Mouse (Mus musculus) skeletal muscle tissue, adult 2 months (tissue): ENCODE measurements around the gene Glt1d1.
"Not testable (repeated sequence)": the region's sequence is repeated elsewhere in the genome, so short reads cannot be mapped to it uniquely, and the experiment has no call there.

Experiments used
- DNase-seq: peaks from one replicate; pipeline ENCODE4 v3.0.0-alpha.2; 2012; ENCODE audit warnings: low read depth, low spot score

The Glt1d1 gene

DNA sequence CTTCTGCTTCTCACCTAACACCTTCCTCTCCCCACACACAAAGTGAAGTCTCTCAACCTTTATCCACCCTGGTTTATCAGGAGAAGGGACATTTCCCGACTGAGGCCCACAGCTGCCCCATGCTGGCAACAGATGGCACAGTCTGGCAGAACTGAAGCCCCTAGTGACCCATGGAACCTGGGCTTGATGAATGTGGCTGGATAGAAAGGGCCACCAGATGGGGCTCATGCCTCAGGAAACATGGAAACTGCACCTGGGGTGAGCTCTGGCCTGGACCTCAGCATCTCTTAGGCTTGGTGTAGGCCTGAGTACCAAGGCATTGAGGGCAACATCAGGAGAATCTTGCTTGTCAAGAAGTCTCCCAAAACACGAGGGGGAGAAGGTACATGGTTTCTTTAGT, 66.5 kb downstream of the Glt1d1 start:
- DNase-seq, result no peak

DNA sequence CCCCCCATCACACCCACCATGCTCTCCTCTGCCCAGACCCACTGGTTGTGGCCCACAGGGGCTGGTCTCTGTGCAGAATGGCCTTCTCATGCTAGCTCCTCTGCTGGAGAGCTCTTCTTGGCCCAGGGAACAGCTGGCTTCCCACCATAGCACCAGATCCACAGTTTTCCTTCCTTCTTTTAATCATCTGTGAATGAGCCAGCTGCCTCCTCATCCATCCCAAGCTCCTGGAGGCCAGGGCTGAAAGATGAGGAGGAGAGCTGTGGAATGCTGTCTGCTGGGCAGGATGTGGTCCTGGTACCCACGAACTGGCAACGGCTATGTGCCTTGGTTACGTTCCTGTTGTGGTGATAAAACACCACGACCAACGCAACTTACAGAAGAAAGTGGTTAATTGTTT, 67.6 kb downstream of the Glt1d1 start:
- no peak for DNase-seq

DNA sequence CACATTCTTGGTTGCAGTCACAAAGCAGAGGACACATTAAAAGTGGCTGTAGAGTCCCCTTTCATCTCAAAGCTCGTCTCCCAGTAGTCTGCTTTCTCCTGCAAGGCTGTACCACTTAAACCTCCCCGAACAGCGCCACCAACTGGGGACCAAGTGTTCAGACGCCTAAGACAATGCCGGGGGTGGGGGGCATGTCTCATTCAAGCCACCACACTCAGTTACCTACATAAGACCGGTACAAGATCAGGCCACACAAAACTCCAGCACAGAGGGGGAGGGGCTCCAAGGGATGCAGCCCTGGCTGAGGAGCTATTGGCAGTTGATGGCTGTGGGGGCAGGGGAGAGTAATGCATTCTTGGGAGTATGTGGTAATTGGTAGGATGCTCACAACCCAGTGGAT, 68.1 kb downstream of the Glt1d1 start:
- DNase-seq, result no peak

DNA sequence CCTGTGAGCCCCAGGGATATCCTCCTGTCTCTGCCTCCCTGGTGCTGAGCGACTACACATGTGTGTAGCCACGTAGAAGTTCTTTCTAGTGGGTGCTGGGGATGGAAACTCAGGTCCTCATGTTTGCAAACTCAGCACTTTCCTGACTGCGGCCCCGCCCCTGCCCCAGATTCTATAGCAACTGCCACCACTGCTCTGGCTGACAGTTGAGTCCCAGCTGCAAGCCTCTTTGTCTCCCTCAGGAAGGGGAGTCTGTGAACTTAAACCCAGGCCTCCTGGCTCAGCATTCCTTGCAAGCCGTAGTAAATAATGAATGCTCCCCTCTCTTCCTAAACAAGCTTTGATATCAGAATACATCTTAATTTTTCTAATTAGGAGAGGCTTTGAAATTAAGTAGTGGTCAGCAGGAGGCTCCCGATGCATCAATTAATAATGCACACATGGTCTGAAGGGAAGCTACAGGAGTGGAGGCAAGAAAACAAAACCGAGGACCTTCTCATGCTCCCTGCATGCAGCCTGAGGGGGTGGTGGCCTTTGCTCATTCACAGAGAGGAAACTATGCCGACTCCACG, 71.6 kb downstream of the Glt1d1 start:
- no peak for DNase-seq

DNA sequence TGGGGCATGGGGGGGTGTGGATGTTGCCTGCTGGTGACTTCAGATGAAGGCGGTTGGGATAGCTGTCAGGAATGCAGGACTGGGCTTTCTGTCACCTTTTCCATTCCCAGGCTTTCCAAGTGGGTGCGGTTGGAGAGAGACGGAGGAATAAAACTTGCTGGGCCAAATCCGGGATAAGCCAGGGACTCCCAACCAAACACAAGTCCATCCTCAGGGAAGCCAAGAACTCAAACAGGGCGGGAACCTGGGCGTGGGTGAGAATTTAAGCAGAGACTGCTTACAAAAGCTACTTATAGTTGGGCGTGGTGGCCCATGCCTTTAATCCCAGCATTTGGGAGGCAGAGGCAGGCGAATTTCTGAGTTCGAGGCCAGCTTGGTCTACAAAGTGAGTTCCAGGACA, 73.2 kb downstream of the Glt1d1 start:
- no peak for DNase-seq

DNA sequence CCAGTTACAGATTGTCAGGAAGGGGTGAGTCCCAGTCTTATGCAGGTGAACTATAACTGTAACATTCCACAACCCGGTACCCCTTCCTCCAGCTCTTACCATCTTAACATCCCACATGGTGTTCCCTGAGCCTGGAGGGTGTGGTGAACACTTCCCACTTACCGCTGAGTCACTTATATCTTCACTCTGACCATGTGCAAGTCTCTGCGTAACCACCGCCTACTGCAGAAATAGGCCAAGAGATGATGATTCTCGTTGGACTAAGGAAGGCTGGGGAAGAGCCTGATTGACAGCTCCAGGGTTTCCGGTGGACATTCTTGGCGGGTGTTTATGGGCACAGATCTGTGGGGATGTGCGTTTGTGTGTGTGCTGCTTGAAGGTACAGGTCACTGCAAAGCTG, 73.9 kb downstream of the Glt1d1 start:
- no peak for DNase-seq

DNA sequence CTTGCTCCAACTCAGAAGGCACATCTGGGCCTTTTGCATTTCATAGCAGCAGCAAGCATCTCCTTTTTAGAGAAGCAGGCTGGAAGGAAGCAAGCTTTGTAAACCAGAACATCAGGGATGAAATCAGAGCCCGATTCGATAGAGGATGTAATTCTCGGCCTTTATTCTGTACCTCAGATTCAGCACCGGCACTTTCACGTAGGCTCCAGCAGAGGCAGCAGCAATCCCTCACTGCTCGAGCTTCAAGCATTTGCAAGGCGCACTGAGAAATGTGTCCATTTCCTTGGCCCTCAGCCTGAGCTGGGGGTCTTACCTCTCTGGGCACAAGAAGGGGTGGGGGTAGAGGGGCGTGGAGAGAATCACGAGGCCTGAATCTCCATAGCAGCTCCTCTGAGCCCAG, 76.1 kb downstream of the Glt1d1 start:
- no peak for DNase-seq

DNA sequence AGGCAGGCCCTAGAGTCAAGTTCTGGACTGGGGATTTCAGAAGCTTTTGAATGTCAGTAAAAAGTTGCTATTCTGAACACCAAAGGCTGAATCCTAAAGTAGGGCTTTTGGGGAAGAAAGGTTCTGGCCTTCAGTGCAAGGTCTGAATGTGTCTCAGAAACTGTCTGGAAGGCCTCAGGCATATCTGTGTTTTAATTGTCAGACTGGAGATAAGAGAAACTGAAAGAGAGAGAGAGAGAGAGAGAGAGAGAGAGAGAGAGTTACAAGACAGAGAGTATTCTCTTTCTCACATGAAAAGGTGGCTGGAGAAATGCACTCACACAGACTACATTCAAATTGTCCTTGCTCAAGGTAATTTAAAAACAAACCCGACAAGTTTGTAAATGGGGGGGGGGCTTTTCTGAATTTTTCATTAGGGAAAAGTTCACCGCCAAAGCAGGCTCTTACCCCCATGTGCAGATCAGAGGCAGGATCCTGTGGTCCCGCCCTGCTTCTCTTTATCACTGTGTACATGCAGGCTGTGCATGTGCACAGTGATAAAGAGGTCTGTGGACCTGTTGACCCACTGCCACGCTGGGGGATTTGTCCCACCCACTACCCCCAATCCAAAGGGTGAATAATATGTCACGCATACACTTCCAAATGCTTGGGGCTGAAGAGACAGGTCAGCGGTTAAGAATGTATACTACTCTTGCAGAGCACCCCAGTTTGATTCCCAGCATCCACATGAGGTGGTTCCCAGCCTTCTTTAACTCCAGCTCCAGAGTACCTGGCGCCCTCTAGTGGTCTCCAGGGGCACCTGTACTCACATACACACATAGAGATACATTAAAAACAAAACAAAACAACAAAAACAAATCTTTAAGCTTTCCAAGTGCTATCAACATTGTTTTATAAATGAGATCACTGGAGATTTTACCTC, 83.0 kb downstream of the Glt1d1 start:
- no peak for DNase-seq

DNA sequence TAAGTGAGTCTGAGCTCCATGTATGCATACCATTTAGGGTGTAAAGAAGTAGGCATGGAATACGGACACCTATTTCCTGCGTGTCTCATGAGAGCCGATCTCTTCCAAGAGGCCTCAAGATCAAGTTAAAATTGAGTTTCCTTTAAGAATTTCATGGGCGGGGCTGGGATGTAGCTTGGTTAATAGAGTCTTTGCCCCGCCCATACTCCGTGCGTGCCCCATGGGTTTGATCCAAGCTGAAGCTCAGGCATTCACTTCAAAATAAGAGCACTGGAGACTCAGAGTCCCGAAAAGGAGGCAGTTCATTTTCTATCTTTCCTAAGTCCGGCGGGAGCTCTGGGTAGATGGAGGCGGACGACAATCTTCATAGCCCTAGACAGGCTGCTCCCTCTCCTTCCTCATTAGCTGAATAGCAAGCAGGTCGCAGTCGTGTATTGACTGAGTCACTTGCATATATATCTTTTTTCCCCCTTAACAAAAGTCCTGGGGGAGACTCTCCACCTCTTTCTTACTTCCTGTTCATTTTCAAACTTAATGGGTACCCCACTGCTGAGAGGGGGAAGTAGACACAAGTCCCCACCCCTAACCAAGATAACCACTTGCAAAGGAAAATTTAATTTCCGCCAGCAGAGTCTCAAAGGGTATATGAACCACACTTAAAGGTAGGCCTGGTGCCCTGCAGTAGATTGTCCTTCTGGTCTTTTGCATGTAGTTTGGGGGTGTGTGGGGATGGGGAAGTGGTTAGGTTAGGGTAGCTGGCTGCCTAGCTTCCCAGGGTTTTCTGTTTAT, 88.7 kb downstream of the Glt1d1 start:
- DNase-seq, result peak; percentile 52

DNA sequence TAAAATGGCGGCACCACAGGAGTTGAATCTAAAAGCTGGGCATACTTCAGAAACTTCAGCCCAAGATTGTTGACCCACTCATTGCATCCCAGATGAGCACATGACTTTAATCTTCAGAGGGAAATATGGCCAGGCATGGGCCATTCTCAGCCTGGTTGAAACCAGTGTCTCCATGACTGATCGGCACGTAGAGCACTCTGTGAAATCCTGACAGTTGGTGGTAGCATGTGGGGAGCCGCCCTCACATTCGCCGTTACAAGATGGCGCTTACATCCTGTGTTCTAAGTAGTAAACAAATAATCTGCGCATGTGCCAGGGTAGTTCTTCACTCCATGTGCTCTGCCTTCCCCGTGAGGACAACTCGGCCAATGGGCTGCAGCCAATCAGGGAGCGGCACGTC, 90.1 kb downstream of the Glt1d1 start:
- DNase-seq, result not testable (repeated sequence)

DNA sequence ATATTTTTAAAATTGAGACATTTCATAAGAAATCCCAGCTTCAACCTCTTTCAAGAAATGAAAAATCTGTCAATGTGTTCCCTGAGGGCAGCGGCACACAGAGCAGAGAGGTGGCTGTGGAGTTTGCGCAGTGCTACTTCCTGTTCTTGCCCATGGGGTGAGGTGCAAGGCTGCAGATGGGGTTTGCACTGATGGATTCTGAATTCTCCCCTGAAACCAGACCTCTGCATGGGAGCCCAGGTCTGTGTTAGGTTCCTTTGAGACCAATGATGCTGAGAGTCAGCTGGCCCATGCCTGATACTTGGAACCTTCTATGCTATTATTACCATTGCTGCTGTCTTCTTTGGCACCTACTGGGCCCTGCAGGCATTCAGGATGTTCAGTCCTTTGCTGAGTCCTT, 98.3 kb downstream of the Glt1d1 start:
- DNase-seq, result no peak

DNA sequence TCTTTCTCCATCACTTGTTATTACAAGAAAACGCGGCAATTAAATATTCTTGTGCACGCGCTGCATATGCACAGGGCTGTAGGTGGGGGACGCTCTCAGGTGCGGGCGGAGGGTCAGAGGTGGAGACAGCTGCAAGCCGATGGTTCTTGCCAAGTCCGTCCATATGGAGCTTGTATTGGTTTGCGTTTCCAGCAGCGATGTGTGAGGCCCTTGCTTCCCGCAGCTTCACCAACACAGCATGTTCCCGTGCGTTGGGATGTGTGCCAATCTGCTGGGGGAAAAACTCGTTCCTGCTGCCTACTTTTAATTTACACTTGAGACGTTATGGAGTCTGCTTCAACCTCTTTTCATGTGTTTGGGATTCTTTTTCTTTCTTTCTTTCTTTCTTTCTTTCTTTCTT, 109.3 kb downstream of the Glt1d1 start:
- no peak for DNase-seq

DNA sequence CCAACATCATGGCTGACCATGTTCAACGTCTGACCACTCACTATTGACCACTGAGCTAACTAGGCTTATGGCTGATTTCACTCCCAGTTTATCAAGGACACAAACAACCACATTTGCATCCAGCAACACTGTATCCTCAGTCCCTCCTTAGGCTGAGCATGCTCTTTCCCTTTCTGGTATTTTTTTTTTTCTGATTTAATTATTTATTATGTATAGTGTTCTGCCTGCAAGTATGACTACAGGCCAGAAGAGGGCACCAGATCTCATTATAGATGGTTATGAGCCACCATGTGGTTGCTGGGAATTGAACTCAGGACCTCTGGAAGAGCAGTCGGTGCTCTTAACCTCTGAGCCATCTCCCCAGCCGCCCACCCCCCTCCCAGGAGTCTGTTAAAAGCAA, 117.5 kb downstream of the Glt1d1 start:
- DNase-seq, result not testable (repeated sequence)

DNA sequence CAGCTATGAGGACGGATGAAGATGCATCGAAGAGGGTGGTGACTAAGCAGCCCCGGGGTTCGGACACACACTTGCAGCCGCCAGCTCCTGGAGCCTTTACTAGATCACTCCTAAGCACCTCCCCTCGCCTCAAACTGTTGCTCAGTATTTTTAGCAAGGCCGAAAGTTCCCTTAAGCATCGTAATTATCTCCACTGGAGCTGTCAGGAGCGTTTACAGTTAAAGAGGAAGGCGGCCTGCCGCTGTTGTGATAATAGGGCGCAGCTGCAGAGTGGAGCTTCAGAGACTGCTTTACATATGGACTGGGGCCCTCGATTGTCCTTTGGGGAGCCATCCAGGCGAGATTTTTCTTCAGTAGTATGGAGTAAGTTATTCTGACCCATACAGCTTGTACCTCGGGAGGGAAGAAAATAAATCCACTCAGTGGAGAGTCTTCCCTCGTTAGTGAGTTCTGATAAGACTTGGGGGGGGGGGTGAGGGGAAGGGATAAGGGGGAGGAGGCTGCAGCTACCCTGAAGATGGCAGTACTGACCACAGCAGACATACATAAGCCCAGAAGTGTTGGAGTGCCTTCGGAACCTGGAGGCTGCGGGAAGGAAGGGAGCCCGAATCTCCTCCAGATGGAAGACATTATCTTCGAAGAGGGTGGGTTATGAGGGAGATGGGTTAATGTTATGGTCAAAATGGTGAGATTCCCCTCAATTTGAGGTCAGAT, 119.4 kb downstream of the Glt1d1 start:
- no peak for DNase-seq

DNA sequence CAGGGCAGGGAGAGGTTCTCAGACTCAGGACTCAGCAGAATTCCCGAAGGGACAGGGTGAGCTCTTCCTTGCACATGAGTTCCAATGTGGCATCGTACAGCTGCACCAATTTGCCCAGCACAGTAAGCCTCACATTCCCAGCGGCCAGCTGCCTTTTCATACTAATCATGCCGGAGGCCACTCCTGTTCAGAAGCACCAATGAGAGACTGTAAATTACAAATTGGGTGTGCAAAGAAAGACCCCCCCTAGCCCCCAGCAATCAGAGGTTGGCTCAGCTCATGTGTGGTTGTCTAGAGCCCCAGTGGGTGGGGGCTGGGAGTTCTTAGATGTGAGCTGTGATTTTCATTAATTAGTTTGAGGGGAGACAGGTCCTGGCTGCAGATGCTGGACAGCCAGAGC, 123.5 kb downstream of the Glt1d1 start:
- no peak for DNase-seq

DNA sequence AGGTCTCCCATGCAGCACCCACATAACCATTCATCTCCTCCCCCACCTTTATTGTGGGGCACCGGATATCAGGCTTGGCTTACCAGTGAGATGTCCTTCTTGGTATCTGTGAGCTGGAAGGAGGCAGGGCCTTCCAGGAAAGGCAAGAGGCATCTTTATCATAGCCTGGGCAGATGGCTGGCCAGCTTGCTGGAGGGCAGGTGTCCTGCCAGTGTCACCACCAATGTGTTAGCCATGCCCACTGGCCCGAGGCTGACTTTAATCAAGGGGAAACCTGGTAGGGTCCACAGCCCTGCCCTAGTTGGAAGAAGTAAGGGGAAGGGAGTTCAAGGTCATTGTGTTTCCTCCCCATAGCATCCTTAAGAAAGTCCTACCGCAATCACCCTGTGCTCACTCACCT, 123.9 kb downstream of the Glt1d1 start:
- DNase-seq, result no peak

DNA sequence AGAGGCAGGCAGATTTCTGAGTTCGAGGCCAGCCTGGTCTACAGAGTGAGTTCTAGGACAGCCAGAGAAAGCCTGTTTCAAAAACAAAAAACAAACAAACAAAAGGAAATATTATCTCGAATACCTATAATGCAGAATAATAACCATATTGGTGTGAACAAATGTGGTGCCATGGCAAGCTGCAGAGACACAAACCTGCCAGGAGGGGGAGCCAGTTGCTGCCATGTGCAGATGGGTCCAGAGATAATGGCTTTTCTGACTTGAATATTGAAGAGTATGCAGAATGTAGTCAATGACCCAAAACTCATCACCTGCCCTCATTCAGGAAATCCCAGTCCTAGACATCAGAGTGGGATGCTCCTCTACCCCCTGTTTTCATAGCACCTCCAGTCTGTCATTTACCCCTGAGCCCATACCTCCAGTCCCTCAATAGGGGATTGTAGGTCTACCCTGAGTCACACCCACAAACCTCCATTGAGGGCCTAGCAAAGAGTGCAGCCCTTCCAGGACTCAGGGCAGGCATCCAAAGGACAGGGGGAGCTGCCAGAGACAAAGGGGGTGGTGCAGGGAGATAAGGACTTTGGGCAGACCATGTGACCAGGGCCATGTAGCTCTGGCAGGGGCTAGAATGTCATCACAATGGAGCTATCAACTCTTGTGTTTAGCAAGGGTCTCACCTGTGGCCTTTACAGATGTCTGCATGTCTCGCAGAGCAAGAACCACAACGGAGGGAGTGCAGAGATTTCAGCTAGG, 124.8 kb downstream of the Glt1d1 start:
- DNase-seq, result no peak

DNA sequence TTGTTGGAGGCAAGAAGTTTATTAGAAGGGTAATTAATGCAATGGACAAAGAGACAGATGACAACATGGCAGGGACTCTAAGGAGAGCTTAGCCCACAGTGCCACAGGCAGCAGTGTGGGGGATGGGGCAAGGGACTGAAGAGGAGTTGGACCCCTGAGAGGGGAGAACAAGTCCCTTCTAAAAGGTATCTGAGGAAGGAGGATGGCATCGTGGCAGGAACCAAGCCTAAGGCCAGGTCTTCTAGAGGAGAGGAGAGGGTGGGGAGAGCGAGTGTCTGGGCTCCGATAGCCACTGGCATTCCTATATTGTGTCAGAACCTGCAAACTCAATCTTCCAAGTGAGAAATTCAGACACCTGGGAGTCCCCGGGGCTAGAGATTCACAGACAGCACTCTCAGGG, 126.5 kb downstream of the Glt1d1 start:
- DNase-seq, result no peak
